Mouse (Mus musculus) forebrain, embryonic 11.5 days (tissue): ENCODE measurements around the gene Sart1. TPM values are rescaled to one million over a fixed set of nuclear protein-coding genes. Genes with fewer than 3 reads are reported as not detected.

Experiments
- ATAC-seq: fragments of 200-750 bp; cut with Nextera tagmentation; replicated peaks from 2 replicates; pipeline ENCODE4 v1.8.0; 2017; ENCODE audit warnings: moderate TSS enrichment; ENCODE audit not compliant: low FRiP score
- DNase-seq: peaks from one replicate; pipeline ENCODE4 v3.0.0-alpha.2; 2017; ENCODE audit warnings: low spot score
- H3K27ac ChIP-seq: fragments of 300-500 bp; sonication (generic); 2 replicates; pipeline ENCODE4 v1.5.1; 2014; ENCODE audit warnings: low read depth, low read length
- H3K27me3 ChIP-seq: fragments of 300-500 bp; sonication (generic); 2 replicates; pipeline ENCODE4 v1.6.1; 2014; ENCODE audit warnings: mild to moderate bottlenecking, low read length, mixed read lengths; ENCODE audit not compliant: control insufficient read depth, insufficient read depth
- H3K36me3 ChIP-seq: fragments of 300-500 bp; sonication (generic); 2 replicates; pipeline ENCODE4 v1.6.1; 2014; ENCODE audit warnings: mild to moderate bottlenecking, low read length, moderate library complexity, mixed read lengths; ENCODE audit not compliant: control insufficient read depth, insufficient read depth
- H3K4me1 ChIP-seq: fragments of 300-500 bp; sonication (generic); replicated peaks from 2 replicates; pipeline ENCODE4 v1.6.1; 2014; ENCODE audit warnings: low read length, mixed read lengths; ENCODE audit not compliant: control insufficient read depth, insufficient read depth
- H3K4me2 ChIP-seq: fragments of 300-500 bp; sonication (generic); 2 replicates; pipeline ENCODE4 v1.6.1; 2014; ENCODE audit warnings: low read depth, mild to moderate bottlenecking, low read length, moderate library complexity, mixed read lengths; ENCODE audit not compliant: severe bottlenecking
- H3K4me3 ChIP-seq: fragments of 300-500 bp; sonication (generic); 2 replicates; pipeline ENCODE4 v1.5.1; 2014; ENCODE audit warnings: low read depth, low read length
- H3K9ac ChIP-seq: fragments of 300-500 bp; sonication (generic); 2 replicates; pipeline ENCODE4 v1.6.1; 2014; ENCODE audit warnings: low read length
- H3K9me3 ChIP-seq: fragments of 300-500 bp; sonication (generic); 2 replicates; pipeline ENCODE4 v1.6.1; 2016; ENCODE audit warnings: low read length, mixed read lengths; ENCODE audit not compliant: control insufficient read depth
- WGBS: fragments of 180-500 bp; shearing (Covaris S2); extraction: QIAGEN DNeasy Blood & Tissue Kit; methylation state at CpG from one replicate; pipeline ENCODE4 v1.1.7; 2014; 5-methylcytosine and 5-hydroxymethylcytosine counted together
- polyA plus RNA-seq: library from polyadenylated mRNA; unstranded; fragments of >200 nt; fragmentation: Nextera tagmentation; extraction: Ambion mirVana; gene quantifications from 2 replicates; pipeline ENCODE4 v1.2.1, GENCODE M21; 2014

The Sart1 gene
- 87.1 and 101 TPM in 2 replicates for polyA plus RNA-seq

DNA sequence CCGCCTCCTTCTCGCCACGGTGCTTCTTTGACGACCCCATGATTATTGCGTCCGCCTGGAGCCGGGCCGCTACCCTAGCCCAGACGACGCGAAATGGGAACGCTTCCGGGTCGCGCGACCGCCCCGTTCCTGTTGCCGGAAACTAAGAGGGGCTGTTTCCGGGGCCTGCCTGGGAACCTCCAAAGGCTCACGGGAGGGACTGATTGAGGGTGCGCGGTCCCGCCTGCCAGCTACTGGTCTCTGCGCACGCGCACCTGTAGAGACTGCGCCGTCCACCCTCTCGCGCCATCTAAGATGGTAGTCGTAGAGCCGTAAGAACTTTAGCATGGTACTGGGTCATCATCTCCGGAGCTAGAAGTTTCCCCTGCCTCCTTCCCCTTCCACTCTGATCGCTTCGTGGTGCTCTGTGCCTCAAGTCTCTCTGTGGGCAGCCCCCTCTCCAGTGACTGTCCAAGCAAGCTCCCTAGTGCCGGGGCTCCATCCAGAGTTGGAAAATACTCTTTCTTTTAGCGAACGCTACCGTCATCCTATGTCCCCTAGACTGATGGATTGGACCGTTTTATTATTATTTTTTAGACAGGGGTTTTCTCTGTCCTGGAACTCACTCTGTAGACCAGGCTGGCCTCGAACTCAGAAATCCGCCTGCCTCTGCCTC lies at the start of gene Sart1:
TSS of gene Sart1 (minus strand) at position 116 of the 655 bp plus-strand sequence.
- whole genome bisulfite sequencing, result 2% methylated on average over 42 of the region's 43 CpGs

DNA sequence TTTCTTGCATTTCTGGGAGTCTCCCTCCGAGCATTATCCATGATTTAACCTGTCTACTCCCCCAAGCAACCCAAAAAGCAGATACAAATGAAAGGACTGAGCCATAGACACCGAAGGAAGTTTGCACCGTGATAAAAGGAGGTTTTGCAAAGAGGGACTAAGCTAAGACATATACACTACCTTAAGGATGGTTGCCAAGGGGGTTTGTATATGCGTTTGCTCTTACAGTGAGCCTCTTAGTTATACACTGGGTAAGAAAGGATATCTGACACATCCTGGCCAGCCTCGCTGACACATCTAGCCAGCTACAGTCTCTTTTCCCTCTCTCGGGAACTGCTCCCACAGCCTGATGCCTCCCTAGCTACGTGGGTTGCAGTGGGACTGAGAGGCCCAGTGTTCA lies 45.4 kb upstream of the Sart1 start:
- Histone ChIP-seq H3K27ac (no peak overlapping the region), H3K4me3 (no peak overlapping the region), H3K9me3 (no peaks in the 10 kb centered on the region), H3K36me3 (no peaks in the 10 kb centered on the region), H3K4me1 (peaks cover 4% of the 10 kb centered on the region; the same call in 1 of the 2 replicates), H3K9ac (no peak overlapping the region; the same call in 1 of the 2 replicates), H3K4me2 (no peak overlapping the region), H3K27me3 (no peaks in the 10 kb centered on the region; the same call in 1 of the 2 replicates)
- ATAC-seq (no peak), DNase-seq (no peak)
- 74% methylated on average over 7 of the region's 7 CpGs for WGBS

More for the DNA sequence above, at the start of gene Sart1:
- Histone ChIP-seq H3K27me3 (no peaks in the 10 kb centered on the region), H3K27ac (peak within 1 kb of the TSS; percentile 66; the same call in 1 of the 2 replicates), H3K36me3 (peaks cover 7% of the 10 kb centered on the region; the same call in 1 of the 2 replicates), H3K4me2 (peak within 1 kb of the TSS; percentile 91), H3K9ac (peak within 1 kb of the TSS; percentile 87), H3K9me3 (no peaks in the 10 kb centered on the region), H3K4me1 (peaks cover 18% of the 10 kb centered on the region), H3K4me3 (peak within 1 kb of the TSS; percentile 99)
- ATAC-seq (peak; percentile 96), DNase-seq (peak; percentile 96)

GRCm38 (mm10) chr19:5432992-5433852 lies 44.7 kb upstream of the Sart1 start:
- Histone ChIP-seq H3K4me2 (peak overlapping the region; percentile 43), H3K4me3 (0 out of 2 replicates have a peak overlapping the region, but pooled peaks have one; percentile 12), H3K4me1 (peaks cover 4% of the 10 kb centered on the region; the same call in 1 of the 2 replicates), H3K27ac (no peak overlapping the region), H3K27me3 (no peaks in the 10 kb centered on the region; the same call in 1 of the 2 replicates), H3K9me3 (no peaks in the 10 kb centered on the region), H3K36me3 (no peaks in the 10 kb centered on the region), H3K9ac (peak overlapping the region; percentile 37; the same call in 1 of the 2 replicates)
- 21% methylated on average over 16 of the region's 16 CpGs for WGBS
- no peak for ATAC-seq
- DNase-seq, result no peak

DNA sequence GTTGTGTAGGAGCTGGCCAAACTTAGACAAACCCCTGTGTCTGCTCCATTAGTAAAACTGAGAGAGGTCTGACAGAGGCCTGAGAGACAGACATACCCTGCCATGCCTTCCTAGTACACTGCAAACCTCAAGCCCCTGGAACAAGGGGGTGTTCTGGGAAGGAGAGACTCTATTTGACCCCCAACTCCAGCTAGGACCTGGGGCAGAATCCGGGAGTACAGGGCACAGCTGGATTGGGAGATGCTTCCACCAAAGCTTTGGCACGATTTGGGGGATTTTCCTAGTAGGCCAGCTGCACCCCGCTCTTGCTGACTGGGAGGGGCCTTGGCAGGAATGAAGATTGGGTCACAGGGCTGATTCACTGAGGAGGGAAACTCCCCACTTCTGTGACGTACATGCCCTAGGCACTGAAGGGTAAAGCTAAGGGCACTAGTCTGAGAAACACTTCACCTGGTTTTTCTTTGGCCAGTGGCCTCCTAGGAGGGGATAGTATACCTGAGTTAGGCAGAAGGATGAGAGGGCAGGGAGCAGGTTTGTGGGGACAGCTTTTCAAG lies 43.5 kb upstream of the Sart1 start:
- Histone ChIP-seq H3K27ac (no peak overlapping the region), H3K36me3 (no peaks in the 10 kb centered on the region), H3K4me1 (peaks cover 4% of the 10 kb centered on the region; the same call in 1 of the 2 replicates), H3K4me3 (no peak overlapping the region), H3K9ac (no peak overlapping the region), H3K9me3 (no peaks in the 10 kb centered on the region), H3K4me2 (no peak overlapping the region), H3K27me3 (no peaks in the 10 kb centered on the region; the same call in 1 of the 2 replicates)
- DNase-seq, result no peak
- no peak for ATAC-seq
- WGBS, result 75% methylated on average over 4 of the region's 4 CpGs

GRCm38 (mm10) chr19:5430408-5430807 lies 41.9 kb upstream of the Sart1 start:
- Histone ChIP-seq H3K27ac (no peak overlapping the region), H3K9me3 (no peaks in the 10 kb centered on the region), H3K9ac (no peak overlapping the region), H3K4me1 (peaks cover 12% of the 10 kb centered on the region; the same call in 1 of the 2 replicates), H3K27me3 (no peaks in the 10 kb centered on the region; the same call in 1 of the 2 replicates), H3K36me3 (peaks cover 5% of the 10 kb centered on the region; the same call in 1 of the 2 replicates), H3K4me3 (no peak overlapping the region), H3K4me2 (no peak overlapping the region)
- 78% methylated on average over 1 of the region's 1 CpGs for WGBS
- DNase-seq, result no peak
- ATAC-seq, result no peak

DNA sequence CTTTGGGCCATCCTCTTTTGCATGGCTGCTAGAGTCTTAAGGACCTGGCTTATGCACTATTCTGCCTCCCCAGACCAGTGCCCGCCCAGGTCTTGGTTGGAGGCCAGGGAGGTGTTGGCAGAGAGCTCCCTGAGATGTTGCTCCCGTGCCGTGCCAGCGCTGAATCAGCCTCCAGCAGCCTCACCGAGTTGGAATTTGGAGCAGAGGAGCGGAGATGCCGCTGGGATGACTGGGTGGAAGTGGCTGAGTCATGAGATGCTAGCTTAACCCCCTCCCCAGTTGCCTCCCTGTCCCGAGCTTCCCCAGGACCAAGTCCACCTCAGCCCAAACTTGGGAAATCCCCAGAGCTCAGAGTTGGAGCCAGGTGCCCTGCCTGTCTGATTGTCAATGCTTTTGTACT lies 41.3 kb upstream of the Sart1 start:
- no peak overlapping the region for H3K9ac ChIP-seq
- peaks cover 5% of the 10 kb centered on the region; the same call in 1 of the 2 replicates for H3K36me3 ChIP-seq
- no peak for ATAC-seq
- H3K9me3 ChIP-seq, result no peaks in the 10 kb centered on the region
- no peak overlapping the region for H3K4me3 ChIP-seq
- H3K27me3 ChIP-seq, result no peaks in the 10 kb centered on the region; the same call in 1 of the 2 replicates
- no peak overlapping the region for H3K4me2 ChIP-seq
- DNase-seq, result no peak
- peaks cover 12% of the 10 kb centered on the region; the same call in 1 of the 2 replicates for H3K4me1 ChIP-seq
- 78% methylated on average over 8 of the region's 8 CpGs for WGBS
- H3K27ac ChIP-seq, result no peak overlapping the region

DNA sequence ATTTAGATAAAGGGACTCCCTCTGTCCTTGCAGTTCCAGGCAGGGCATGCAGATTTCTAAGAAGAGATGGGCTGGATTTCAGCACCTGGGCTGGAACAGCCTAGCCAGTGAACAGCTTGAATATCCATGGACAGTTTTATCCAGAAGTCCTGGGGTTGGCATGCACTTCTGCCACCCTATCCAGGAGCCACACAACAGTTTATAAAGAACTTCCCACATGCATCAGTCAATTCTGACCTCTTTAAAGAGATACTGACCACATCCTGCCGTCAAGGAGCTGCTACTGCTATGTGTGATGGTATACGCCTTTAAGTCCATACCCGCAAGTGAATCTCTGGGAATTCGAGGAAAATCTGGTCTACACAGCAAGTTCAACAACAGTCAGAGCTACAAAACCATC lies 40.7 kb upstream of the Sart1 start:
- WGBS, result 88% methylated on average over 4 of the region's 4 CpGs
- ATAC-seq, result no peak
- H3K36me3 ChIP-seq, result peaks cover 5% of the 10 kb centered on the region; the same call in 1 of the 2 replicates

GRCm38 (mm10) chr19:5428083-5428482 lies 39.6 kb upstream of the Sart1 start:
- no peak overlapping the region for H3K4me3 ChIP-seq
- DNase-seq (no peak), ATAC-seq (no peak)
- WGBS, result 82% methylated on average over 2 of the region's 2 CpGs
- H3K4me1 ChIP-seq, result peaks cover 16% of the 10 kb centered on the region; the same call in 1 of the 2 replicates
- peaks cover 5% of the 10 kb centered on the region; the same call in 1 of the 2 replicates for H3K36me3 ChIP-seq
- H3K9ac ChIP-seq, result no peak overlapping the region
- H3K27me3 ChIP-seq, result no peaks in the 10 kb centered on the region
- no peak overlapping the region for H3K27ac ChIP-seq
- H3K9me3 ChIP-seq, result no peaks in the 10 kb centered on the region
- no peak overlapping the region for H3K4me2 ChIP-seq

More for the DNA sequence above, 40.7 kb upstream of the Sart1 start:
- no peak overlapping the region for H3K4me2 ChIP-seq
- no peaks in the 10 kb centered on the region for H3K9me3 ChIP-seq
- no peak for DNase-seq
- no peak overlapping the region for H3K27ac ChIP-seq
- H3K9ac ChIP-seq, result no peak overlapping the region
- H3K27me3 ChIP-seq, result no peaks in the 10 kb centered on the region; the same call in 1 of the 2 replicates
- no peak overlapping the region for H3K4me3 ChIP-seq
- peaks cover 12% of the 10 kb centered on the region; the same call in 1 of the 2 replicates for H3K4me1 ChIP-seq
